Mouse (Mus musculus) megakaryocyte, embryonic 14.5 days (primary cell): Measurements from ENCODE around the gene Jam3.

ENCODE experiments used
- FLI1 ChIP-seq: IDR thresholded peaks from 2 replicates; pipeline ENCODE4 v1.6.1; 2012; ENCODE audit warnings: low read length, inconsistent platforms, mixed read lengths
- GATA1 ChIP-seq: IDR thresholded peaks from 3 replicates; pipeline ENCODE4 v1.6.1; 2012; ENCODE audit warnings: mixed read lengths, low read length, inconsistent platforms, borderline replicate concordance

DNA sequence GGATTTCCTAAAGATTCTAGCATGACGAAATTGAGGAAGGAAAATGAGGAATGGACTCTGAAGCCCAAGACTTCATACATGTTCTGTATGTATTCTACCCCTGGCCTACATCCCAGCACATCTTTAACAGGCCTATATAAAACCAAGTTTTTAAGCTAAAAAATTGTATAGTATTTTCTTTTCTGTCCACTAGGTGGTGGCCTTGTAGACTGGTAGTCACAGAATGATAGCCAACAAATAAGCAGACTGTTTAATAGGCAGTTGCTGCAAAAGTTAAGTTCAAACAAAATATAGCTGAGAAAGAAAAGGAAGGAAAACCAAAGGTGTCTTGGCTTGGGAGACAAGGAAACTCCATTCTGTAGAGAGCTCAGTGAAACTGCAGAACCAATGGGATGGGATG lies 80.5 kb downstream of the Jam3 start:
- TF ChIP-seq GATA1 (no peak), FLI1 (no peak)
